Mouse (Mus musculus) stomach, postnatal 0 days (tissue): ENCODE measurements around the gene Arhgef38.

Experiments
- CTCF ChIP-seq: IDR thresholded peaks from 2 replicates; pipeline ENCODE4 v1.5.1; 2016; ENCODE audit warnings: antibody characterized with exemption, low read depth, mild to moderate bottlenecking, moderate library complexity
- EP300 ChIP-seq: optimal IDR thresholded peaks from 2 replicates; pipeline ENCODE3; 2016; ENCODE audit warnings: antibody characterized with exemption

DNA sequence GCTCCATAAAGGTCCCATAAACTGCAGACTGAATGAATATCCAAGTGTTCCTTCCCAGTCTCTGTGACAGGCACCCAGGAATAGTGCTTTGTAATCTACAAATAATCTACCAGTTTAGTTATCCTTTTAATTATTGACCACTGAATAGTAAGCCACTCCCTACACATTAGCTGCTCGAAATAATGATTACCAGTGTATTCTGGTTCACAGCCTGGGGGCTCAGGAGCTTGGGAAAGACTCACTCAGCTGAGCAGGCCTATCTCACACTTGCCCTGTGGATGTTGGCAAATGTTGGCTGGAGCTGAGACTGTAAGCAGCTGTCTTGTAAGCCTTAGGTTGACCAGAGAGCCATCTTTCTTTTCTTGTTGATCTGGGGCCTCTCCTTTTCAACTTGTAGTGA is 7.2 kb upstream of the Arhgef38 start:
- TF ChIP-seq CTCF (no peak), EP300 (no peak)
